Comparison of ENCODE assay signal across 17 mouse cellular contexts in genomic region chr7:50137706-50138105, GRCm38 (mm10).
DNase-seq lines count a peak whose midpoint lies in the region.
"Had no signal": no experiment of that assay in that cellular context is flagged by ENCODE, and none has a peak within 500 bp of the region (broad histone marks: within the 10 kb centered on the region; RNA-seq: fewer than 3 reads in every experiment).

No protein-coding gene starts in this region.

- intact Hi-C loops in left cerebral cortex, postnatal 4 days (cut with DNase I), result no loop called here

- DNase-seq in heart, adult 11 months, result peak; percentile 59
- DNase-seq in heart, adult 8-10 months (ENCODE audit: low spot score), result no peak
- peak; percentile 19 to 28 for DNase-seq in left cerebral cortex, adult 9 months (ENCODE audit: low spot score in 2 of 2)
- DNase-seq in left cerebral cortex, postnatal 4 days, result no peak
- DNase-seq in brain, adult 2 months (ENCODE audit: low read depth, low spot score), result peak; percentile 71
- DNase-seq in telencephalon, adult 2 months (ENCODE audit: low read depth, low spot score), result peak; percentile 34
- no peak for DNase-seq in lung, postnatal 14 days
- DNase-seq: adrenal gland, adult 8-10 months; adrenal gland, postnatal 14 days; adrenal gland, postnatal 36 days; cerebellum, adult 11 months; cerebellum, adult 18-20 months; cerebellum, adult 8-10 months; cerebellum, adult 9-11 months; cerebellum, postnatal 14 days; cerebellum, postnatal 36 days; embryo, embryonic 11 days had no signal

Comparison
In these comparisons a context has a peak if more than half of its experiments do, and no peak if none do; other contexts are left out.
1. DNase-seq: peak in heart, adult 11 months (single experiment), left cerebral cortex, adult 9 months (2 of 2), brain, adult 2 months (single experiment) and telencephalon, adult 2 months (single experiment); none in heart, adult 8-10 months (single experiment), left cerebral cortex, postnatal 4 days (single experiment) and lung, postnatal 14 days (single experiment).